Mouse (Mus musculus) neural tube, embryonic 13.5 days (tissue): Measurements from ENCODE around the gene Ctsk. TPM values are rescaled to one million over a fixed set of nuclear protein-coding genes. Genes with fewer than 3 reads are reported as not detected.

Experiments used
- polyA plus RNA-seq: library from polyadenylated mRNA; unstranded; fragments of >200 nt; fragmentation: Nextera tagmentation; extraction: Ambion mirVana; gene quantifications from 2 replicates; pipeline ENCODE4 v1.2.1, GENCODE M21; 2015

Ctsk gene
- polyA plus RNA-seq, 1 experiment from 2014 or later: 19.2 TPM

Other genes starting within 250 kb of the Ctsk start
- not detected in 2 replicates for gene Bnipl, start 248.1 kb upstream of the Ctsk start, polyA plus RNA-seq
- gene Mindy1, start 217.9 kb upstream of the Ctsk start, polyA plus RNA-seq: 49.3 and 52.7 TPM in 2 replicates
- 46.3 and 47.1 TPM in 2 replicates for gene Prune1, start 217.2 kb upstream of the Ctsk start, polyA plus RNA-seq
- 0.26 and 0.57 TPM in 2 replicates for gene Anxa9, start 192.1 kb upstream of the Ctsk start, polyA plus RNA-seq
- gene Cers2, start 184.5 kb upstream of the Ctsk start, polyA plus RNA-seq: 96.7 and 104 TPM in 2 replicates
- 43.0 and 44.6 TPM in 2 replicates for gene Setdb1, start 142.1 kb upstream of the Ctsk start, polyA plus RNA-seq
- gene 4930558C23Rik, start 96.4 kb upstream of the Ctsk start, polyA plus RNA-seq: not detected in 2 replicates
- 19.2 and 22.7 TPM in 2 replicates for gene Arnt, start 64.9 kb upstream of the Ctsk start, polyA plus RNA-seq
- gene Ctss, start 27.5 kb downstream of the Ctsk start, polyA plus RNA-seq: 17.7 and 18.9 TPM in 2 replicates
- not detected in 2 replicates for gene Hormad1, start 60.4 kb downstream of the Ctsk start, polyA plus RNA-seq
- gene Golph3l, start 89.7 kb downstream of the Ctsk start, polyA plus RNA-seq: 33.6 and 34.3 TPM in 2 replicates
- 96.1 and 104 TPM in 2 replicates for gene Ensa, start 125.7 kb downstream of the Ctsk start, polyA plus RNA-seq
- gene Mcl1, start 159.5 kb downstream of the Ctsk start, polyA plus RNA-seq: 57.1 and 58.8 TPM in 2 replicates
- 0.71 and 1.4 TPM in 2 replicates for gene Adamtsl4, start 188.7 kb downstream of the Ctsk start, polyA plus RNA-seq
- gene Ecm1, start 240.3 kb downstream of the Ctsk start, polyA plus RNA-seq: 13.1 and 16.6 TPM in 2 replicates